Mouse (Mus musculus): Measurements from ENCODE around the gene Harbi1. TPM values are rescaled to one million over a fixed set of nuclear protein-coding genes. Genes with fewer than 3 reads are reported as not detected.

Harbi1 gene
- polyA plus RNA-seq, 1 experiment from 2014 or later = 21.2 TPM

Other genes with a start within 250 kb of the Harbi1 start
- 54.3 and 64.1 TPM in 2 replicates for gene Ckap5, start 184.1 kb upstream of the Harbi1 start, polyA plus RNA-seq (2015; fragmentation: Nextera tagmentation; extraction: Ambion mirVana)
- 14.2 and 17.4 TPM in 2 replicates for gene F2, start 74.4 kb upstream of the Harbi1 start, polyA plus RNA-seq (2015; fragmentation: Nextera tagmentation; extraction: Ambion mirVana)
- gene Zfp408, start 61.1 kb upstream of the Harbi1 start, polyA plus RNA-seq (2015; fragmentation: Nextera tagmentation; extraction: Ambion mirVana) = 10.3 and 11.3 TPM in 2 replicates
- 144 and 157 TPM in 2 replicates for gene Arhgap1, start 61.0 kb upstream of the Harbi1 start, polyA plus RNA-seq (2015; fragmentation: Nextera tagmentation; extraction: Ambion mirVana)
- 27.6 and 29.6 TPM in 2 replicates for gene Atg13, start 276 bp upstream of the Harbi1 start, polyA plus RNA-seq (2015; fragmentation: Nextera tagmentation; extraction: Ambion mirVana)
- 15.0 and 15.8 TPM in 2 replicates for gene Ambra1, start 19.3 kb downstream of the Harbi1 start, polyA plus RNA-seq (2015; fragmentation: Nextera tagmentation; extraction: Ambion mirVana)
- 0.27 and 0.31 TPM in 2 replicates for gene Chrm4, start 216.4 kb downstream of the Harbi1 start, polyA plus RNA-seq (2015; fragmentation: Nextera tagmentation; extraction: Ambion mirVana)
- 458 and 550 TPM in 2 replicates for gene Mdk, start 221.4 kb downstream of the Harbi1 start, polyA plus RNA-seq (2015; fragmentation: Nextera tagmentation; extraction: Ambion mirVana)
- 0.83 and 0.91 TPM in 2 replicates for gene Gm9821, start 234.9 kb downstream of the Harbi1 start, polyA plus RNA-seq (2015; fragmentation: Nextera tagmentation; extraction: Ambion mirVana)